Comparison of ENCODE assay signal across 26 mouse cellular contexts in genomic region chrX:159678320-159678835, GRCm38 (mm10). TPM values are rescaled to one million over a fixed set of nuclear protein-coding genes. Genes with fewer than 3 reads are reported as not detected.
DNase-seq lines count a peak whose midpoint lies in the region; ATAC-seq and TF ChIP-seq lines count a peak whose summit lies in the region.
"Had no signal": no experiment of that assay in that cellular context is flagged by ENCODE, and none has a peak within 500 bp of the region (broad histone marks: within the 10 kb centered on the region; RNA-seq: fewer than 3 reads in every experiment).

No protein-coding gene starts in this region.

- peaks cover 35% of the 10 kb centered on the region for H3K4me1 ChIP-seq in thymus, adult 2 months (replicated peaks; ENCODE audit: control insufficient read depth, insufficient read depth, low read length)
- H3K4me1 ChIP-seq: forebrain, embryonic 12.5 days; limb, embryonic 13.5 days; midbrain, embryonic 15.5 days; neural tube, embryonic 15.5 days had no signal

- H3K36me3 ChIP-seq in thymus, adult 2 months (ENCODE audit: control insufficient read depth, insufficient read depth, low read length) = no peaks in the 10 kb centered on the region
- H3K36me3 ChIP-seq: embryonic facial prominence, embryonic 13.5 days; forebrain, embryonic 12.5 days; kidney, embryonic 15.5 days; limb, embryonic 13.5 days; liver, embryonic 13.5 days; midbrain, embryonic 15.5 days; neural tube, embryonic 15.5 days had no signal

- H3K27me3 ChIP-seq in thymus, adult 2 months (ENCODE audit: control insufficient read depth, insufficient read depth, low read length) = no peaks in the 10 kb centered on the region
- H3K27me3 ChIP-seq: liver, embryonic 13.5 days; midbrain, embryonic 15.5 days; neural tube, embryonic 15.5 days had no signal

- H3K4me3 ChIP-seq in thymus, adult 2 months (ENCODE audit: control insufficient read depth, insufficient read depth, low read length) = no peak overlapping the region
- no peak overlapping the region for H3K4me3 ChIP-seq in layer of hippocampus, adult 2 months
- H3K4me3 ChIP-seq: embryonic facial prominence, embryonic 13.5 days; erythroblast, embryonic 14.5 days; forebrain, embryonic 12.5 days; kidney, embryonic 15.5 days; limb, embryonic 13.5 days; liver, embryonic 13.5 days; midbrain, embryonic 15.5 days; neural tube, embryonic 15.5 days had no signal

- no peak for TF ChIP-seq POLR2A in thymus, adult 2 months (IDR thresholded peaks at IDR 0.05; ENCODE audit: control insufficient read depth, extremely low read depth, insufficient read depth, low read length, poor library complexity)

- TF ChIP-seq CTCF in thymus, adult 2 months (IDR thresholded peaks at IDR 0.05; ENCODE audit: borderline replicate concordance, control insufficient read depth, extremely low read depth, insufficient read depth, low read length, poor library complexity) = no peak
- no peak for TF ChIP-seq CTCF in layer of hippocampus, adult 2 months (conservative IDR thresholded peaks at IDR 0.05)

- peak overlapping the region; percentile 78 for H3K27ac ChIP-seq in thymus, adult 2 months (ENCODE audit: control insufficient read depth, insufficient read depth, low read length)
- H3K27ac ChIP-seq in layer of hippocampus, adult 2 months = no peak overlapping the region
- H3K27ac ChIP-seq: embryonic facial prominence, embryonic 13.5 days; forebrain, embryonic 12.5 days; hindbrain, postnatal 0 days; kidney, embryonic 15.5 days; limb, embryonic 13.5 days; liver, embryonic 13.5 days; midbrain, embryonic 15.5 days; neural tube, embryonic 15.5 days had no signal

- WGBS in thymus, adult 2 months = 11% methylated on average over 5 of the region's 5 CpGs

- no peak for DNase-seq in thymus, adult 2 months
- DNase-seq in thymus, postnatal 25 days = no peak
- DNase-seq in layer of hippocampus, adult 2 months (ENCODE audit: low spot score in 2 of 2) = no peak
- DNase-seq in frontal cortex, postnatal 14 days (ENCODE audit: low spot score in 2 of 2) = no peak
- DNase-seq in layer of hippocampus, postnatal 36 days = no peak
- no peak for DNase-seq in urinary bladder, postnatal 10 days (ENCODE audit: low spot score)
- DNase-seq: cerebellum, adult 11-12 months; cerebellum, postnatal 14 days; embryo, embryonic 11 days; heart, adult 11 months; kidney, adult 11 months; kidney, postnatal 36 days; liver, embryonic 13.5 days; lung, adult 2 months; lung, postnatal 14 days; right cerebral cortex, postnatal 14 days had no signal

- peak; percentile 42 for ATAC-seq in granulocyte monocyte progenitor cell, adult 5-6 weeks (replicated peaks; ENCODE audit: poor library complexity, severe bottlenecking)
- ATAC-seq in monocyte, adult 5-6 weeks (replicated peaks; ENCODE audit: insufficient number of reproducible peaks, low FRiP score, low TSS enrichment, poor library complexity, severe bottlenecking) = 0 out of 2 replicates have a peak, but pooled peaks have one; percentile 16
- ATAC-seq: hindbrain, postnatal 0 days; midbrain, embryonic 15.5 days had no signal

RNA-seq across cellular contexts. Expression of gene Sh3kbp1, which starts 51.3 kb away (rescaled TPM):
- 110 and 114 TPM in 2 replicates for polyA plus RNA-seq in thymus, adult 2 months (2012; rRNA removed)
- total RNA-seq in granulocyte monocyte progenitor cell, adult 5-6 weeks (2014; fragmentation: Nextera tagmentation) = 69.4 and 70.6 TPM in 2 replicates
- total RNA-seq in granulocyte monocyte progenitor cell, adult 5-6 weeks (2017) = 92.0 and 99.7 TPM in 2 replicates
- total RNA-seq in monocyte, adult 5-6 weeks (2017) = 169 to 178 TPM (median 177 TPM) in 3 replicates
- total RNA-seq in layer of hippocampus, adult 2 months (2021) = 10 to 100 TPM; 37.2 to 37.3 TPM
- total RNA-seq in layer of hippocampus, postnatal 36 days (2021) = 10 to 100 TPM; 37.1 to 39.1 TPM
